Mouse (Mus musculus) myocyte (in vitro differentiated cells): ENCODE data around the gene Dcdc2a.

Source experiments
- CEBPB ChIP-seq: IDR thresholded peaks from 2 replicates; pipeline ENCODE4 v1.6.1; 2011; ENCODE audit warnings: mild to moderate bottlenecking, moderate library complexity; ENCODE audit not compliant: poor library complexity, insufficient read depth, severe bottlenecking
- E2F4 ChIP-seq: IDR thresholded peaks from one replicate; pipeline ENCODE4 v1.6.1; 2011; ENCODE audit warnings: mild to moderate bottlenecking, control low read depth, moderate library complexity; ENCODE audit not compliant: insufficient read depth
- MAX ChIP-seq: IDR thresholded peaks from one replicate; pipeline ENCODE4 v1.6.1; 2011; ENCODE audit warnings: low read depth, mild to moderate bottlenecking, control low read depth
- MYOD1 ChIP-seq, 3 experiments: IDR thresholded peaks; one replicate each; pipeline ENCODE4 v1.6.1; 2011; ENCODE audit warnings: control low read depth in 2 of 3, low read depth in 2 of 3, mild to moderate bottlenecking in 2 of 3, moderate library complexity in 1 of 3; ENCODE audit not compliant: insufficient read length in 2 of 3, control insufficient read depth in 1 of 3
- MYOG ChIP-seq, 3 experiments: IDR thresholded peaks; one replicate each; pipeline ENCODE4 v1.6.1; 2011; ENCODE audit warnings: control low read depth in 2 of 3, low read depth in 2 of 3, mild to moderate bottlenecking in 2 of 3; ENCODE audit not compliant: insufficient read length in 2 of 3, control insufficient read depth in 1 of 3, insufficient read depth in 1 of 3
- POLR2A ChIP-seq: IDR thresholded peaks from one replicate; pipeline ENCODE4 v1.6.1; 2011; ENCODE audit warnings: low read depth, mild to moderate bottlenecking, control low read depth, moderate library complexity; ENCODE audit not compliant: insufficient read length
- POLR2AphosphoS2 ChIP-seq: IDR thresholded peaks from one replicate; pipeline ENCODE4 v1.6.1; 2011; ENCODE audit warnings: low read depth, control low read depth; ENCODE audit not compliant: insufficient read length
- SRF ChIP-seq: IDR thresholded peaks from one replicate; pipeline ENCODE4 v1.6.1; 2011; ENCODE audit warnings: low read depth; ENCODE audit not compliant: control insufficient read depth, insufficient read length
- TCF12 ChIP-seq: IDR thresholded peaks from one replicate; pipeline ENCODE4 v1.6.1; 2011; ENCODE audit warnings: mild to moderate bottlenecking, control low read depth; ENCODE audit not compliant: poor library complexity, insufficient read depth, severe bottlenecking
- USF1 ChIP-seq: IDR thresholded peaks from one replicate; pipeline ENCODE4 v1.6.1; 2011; ENCODE audit warnings: low read depth, mild to moderate bottlenecking, control low read depth, moderate library complexity

GRCm38 (mm10) chr13:25052671-25053070, 3.1 kb upstream of the Dcdc2a start:
- TF ChIP-seq POLR2A (no peak), POLR2AphosphoS2 (no peak), TCF12 (no peak), SRF (no peak), E2F4 (no peak), MYOG (IDR thresholded peaks at IDR 0.05; ENCODE audit: control insufficient read depth in 1 of 3, insufficient read depth in 1 of 3, insufficient read length in 2 of 3, low read depth in 2 of 3) (no peak), MYOD1 (IDR thresholded peaks at IDR 0.05; ENCODE audit: control insufficient read depth in 1 of 3, insufficient read length in 2 of 3, low read depth in 2 of 3) (no peak), USF1 (no peak), MAX (no peak), CEBPB (no peak)
